Mouse (Mus musculus) T-helper 1 cell (primary cell): Measurements from ENCODE around the gene Tmprss11c.
"Not testable (repeated sequence)": the region's sequence is repeated elsewhere in the genome, so short reads cannot be mapped to it uniquely, and the experiment has no call there.

Experiments
- in situ Hi-C: fragments of 300-600 bp; cut with MboI, MseI; formaldehyde crosslinking; loops from one replicate; pipeline ENCODE4 v1.15.1; 2025; ENCODE audit warnings: high pct_unique_total_duplicates

Tmprss11c gene

DNA sequence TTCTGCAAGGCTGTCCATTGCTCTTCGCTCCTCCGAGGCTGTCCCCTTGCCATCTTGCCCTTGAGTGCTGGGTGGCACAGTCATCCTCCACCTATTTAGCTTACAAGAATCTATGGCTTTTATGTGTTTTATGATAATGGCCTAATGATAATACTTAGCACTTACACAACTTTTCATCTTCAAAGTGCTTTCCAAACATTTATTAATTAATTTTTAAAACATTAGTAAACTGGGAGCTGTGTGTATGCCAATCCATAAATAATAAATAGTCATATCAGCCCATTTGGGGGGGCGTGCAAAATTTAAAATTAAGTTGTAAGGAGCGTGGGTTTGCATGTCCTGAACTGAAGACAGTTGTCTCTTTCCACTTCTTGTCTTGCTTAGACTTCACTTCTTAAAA lies at the start of gene Tmprss11c:
Gene Tmprss11c (minus strand): TSS at position 101 of the 400 bp plus-strand sequence.
- in situ Hi-C loops: no loop called here

DNA sequence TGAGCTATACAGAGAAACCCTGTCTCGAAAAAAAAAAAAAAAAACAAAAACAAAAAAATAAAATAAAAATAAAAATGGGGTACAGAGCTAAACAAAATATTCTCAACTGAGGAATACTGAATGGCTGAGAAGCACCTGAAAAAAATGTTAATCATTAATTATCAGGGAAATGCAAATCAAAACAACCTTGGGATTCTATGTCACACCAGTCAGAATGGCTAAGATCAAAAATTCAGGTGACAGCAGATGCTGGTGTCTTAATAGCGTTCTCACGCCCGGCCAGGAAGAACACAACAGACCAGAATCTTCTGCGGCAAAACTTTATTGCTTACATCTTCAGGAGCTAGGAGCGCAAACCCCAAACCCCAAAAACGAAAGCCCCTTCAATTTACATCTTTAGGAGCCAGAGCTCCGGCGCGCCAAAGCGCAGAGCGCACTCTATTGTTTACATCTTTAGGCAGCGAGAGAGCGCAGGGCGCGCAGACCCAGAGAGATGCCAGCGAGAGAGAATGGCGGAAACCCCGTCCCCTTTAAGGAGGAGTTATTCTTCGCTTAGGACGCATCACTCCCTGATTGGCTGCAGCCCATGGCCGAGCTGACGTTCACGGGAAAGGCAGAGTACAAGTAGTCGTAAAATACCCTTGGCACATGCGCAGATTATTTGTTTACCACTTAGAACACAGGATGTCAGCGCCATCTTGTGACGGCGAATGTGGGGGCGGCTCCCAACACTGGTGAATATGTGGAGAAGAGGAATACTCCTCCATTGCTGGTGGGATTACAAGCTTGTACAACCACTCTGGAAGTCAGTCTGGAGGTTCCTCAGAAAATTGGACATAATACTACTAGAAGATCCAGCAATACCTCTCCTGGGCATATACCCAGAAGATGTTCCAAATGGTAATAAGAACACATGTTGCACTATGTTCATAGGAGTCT lies 29.2 kb upstream of the Tmprss11c start:
- in situ Hi-C loops: not testable (repeated sequence)

DNA sequence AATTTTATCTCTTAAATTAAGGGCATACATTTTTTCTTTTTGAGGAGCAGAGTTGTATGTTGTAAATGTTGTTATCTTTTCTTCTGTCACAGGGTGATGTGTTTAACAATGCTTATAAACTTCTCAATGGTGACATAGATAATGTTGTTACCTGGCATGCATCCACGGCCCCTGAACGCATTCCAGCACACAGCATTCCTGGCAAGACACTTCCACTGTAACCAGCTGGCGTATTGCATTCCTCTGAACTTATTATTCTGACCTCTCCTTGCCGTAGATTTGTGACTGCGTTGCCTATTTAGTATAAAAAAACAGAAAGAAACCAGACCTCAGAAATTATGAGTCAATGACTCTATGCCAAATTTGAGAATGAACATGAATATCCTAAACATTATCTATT lies 17.0 kb upstream of the Tmprss11c start:
- in situ Hi-C loops: no loop called here

DNA sequence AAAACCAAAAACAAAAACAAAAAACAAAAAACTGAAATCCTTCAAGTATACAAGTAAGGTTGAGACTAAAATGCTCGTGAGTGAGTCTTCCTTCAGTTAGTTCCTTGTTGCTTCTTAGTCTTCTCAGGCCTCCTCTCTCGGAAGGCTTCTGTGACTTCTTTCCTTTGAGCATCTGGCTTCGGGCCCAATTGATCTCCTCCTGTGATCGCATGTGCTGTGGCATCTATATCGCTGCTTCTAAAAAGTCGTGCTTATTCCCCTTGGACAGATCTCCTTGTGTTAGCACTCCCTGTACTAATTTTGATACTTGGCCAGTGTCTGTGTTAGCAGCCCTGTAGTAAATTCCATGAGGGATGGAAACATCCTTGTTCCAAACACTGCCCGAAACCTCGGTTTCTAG lies 14.8 kb upstream of the Tmprss11c start:
- in situ Hi-C loops: no loop called here

DNA sequence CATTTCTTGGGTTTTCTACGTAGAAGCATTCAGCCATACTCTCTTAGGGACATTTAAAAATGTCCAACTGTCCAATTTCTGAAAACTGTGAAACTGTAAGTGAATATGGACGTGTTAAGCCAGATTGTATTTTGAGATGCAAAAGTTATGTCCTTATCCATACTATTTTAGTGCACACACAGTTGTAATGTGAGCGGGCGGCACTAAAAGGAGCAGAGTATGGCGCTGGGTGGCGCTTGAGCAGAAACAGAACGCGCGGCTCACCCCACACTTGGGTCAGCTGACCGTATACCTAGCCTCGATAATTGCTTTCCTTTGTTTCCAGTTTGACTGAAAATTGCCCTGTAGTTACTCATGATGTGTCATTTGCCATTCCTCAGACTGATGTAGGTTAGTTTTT lies 42.5 kb downstream of the Tmprss11c start:
- in situ Hi-C loops: no loop called here

DNA sequence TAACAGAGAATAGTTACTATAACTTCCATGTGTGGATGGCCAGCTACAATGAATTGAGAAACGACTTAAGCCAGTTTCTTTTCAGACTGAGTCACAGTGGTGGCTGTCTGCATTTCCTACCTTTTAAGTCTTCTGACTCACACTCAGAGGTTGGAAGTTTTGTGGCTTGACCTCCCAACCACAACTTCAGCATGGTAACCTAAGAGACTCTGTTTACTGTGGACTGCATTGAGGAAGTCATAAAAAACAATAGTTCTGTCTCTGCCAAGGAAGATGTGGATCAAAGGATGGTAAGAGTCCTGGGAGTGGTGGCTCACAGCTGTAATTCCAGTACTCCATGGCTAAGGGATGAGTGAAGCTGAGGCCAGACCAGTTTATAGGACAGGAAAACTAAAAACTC lies 44.2 kb downstream of the Tmprss11c start:
- in situ Hi-C loops: no loop called here

DNA sequence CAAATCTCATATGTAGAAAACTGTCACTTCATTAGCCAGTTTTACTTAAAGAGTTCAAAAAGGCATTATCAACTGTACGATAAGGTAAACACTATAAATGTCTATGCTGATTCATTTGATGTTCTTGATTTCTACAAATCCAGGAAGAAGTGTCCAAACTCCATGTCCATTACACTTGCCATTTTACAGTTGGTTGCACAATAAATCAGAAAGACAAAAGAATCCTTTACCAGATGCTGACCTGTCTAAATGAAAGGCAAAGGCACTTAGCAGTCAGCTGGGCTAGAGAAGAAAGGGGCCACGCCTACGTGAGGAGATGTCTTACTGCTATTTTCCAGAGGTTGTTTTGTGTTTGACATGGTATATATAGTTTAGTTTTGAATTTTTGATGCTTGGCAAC lies 44.8 kb downstream of the Tmprss11c start:
- in situ Hi-C loops: no loop called here

DNA sequence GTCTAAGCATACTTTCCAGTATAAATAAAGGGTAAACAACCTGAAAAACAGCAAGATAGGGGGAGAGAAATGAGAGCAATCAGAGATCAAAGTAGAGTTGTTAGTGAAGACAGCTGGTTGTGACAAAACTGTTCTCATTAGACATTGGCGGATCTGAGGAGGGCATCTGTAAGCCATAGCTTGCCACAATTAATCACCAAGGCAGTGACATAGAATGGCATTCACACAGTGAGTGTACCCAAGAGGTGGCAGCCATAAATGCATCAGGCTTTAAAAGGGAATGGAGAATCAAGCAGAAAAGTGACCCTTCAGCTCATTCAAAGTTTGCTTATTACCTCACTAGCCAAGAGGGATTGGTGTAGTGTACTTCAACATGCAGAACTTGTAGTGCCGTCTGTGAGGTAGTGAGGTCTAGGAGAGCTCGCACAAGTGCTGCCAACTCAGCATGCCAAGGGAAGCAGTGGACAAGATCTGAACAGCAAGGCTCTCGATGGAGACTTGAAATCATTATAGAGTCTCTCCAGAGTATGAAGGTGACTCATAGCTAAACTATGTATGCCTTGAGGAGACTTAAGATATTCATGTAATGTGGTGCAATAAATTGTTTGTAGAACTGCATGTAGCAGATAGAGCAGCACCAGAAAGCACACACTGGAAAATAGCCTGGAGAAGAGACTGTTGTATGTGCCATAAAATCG lies 61.8 kb downstream of the Tmprss11c start:
- in situ Hi-C loops: no loop called here

DNA sequence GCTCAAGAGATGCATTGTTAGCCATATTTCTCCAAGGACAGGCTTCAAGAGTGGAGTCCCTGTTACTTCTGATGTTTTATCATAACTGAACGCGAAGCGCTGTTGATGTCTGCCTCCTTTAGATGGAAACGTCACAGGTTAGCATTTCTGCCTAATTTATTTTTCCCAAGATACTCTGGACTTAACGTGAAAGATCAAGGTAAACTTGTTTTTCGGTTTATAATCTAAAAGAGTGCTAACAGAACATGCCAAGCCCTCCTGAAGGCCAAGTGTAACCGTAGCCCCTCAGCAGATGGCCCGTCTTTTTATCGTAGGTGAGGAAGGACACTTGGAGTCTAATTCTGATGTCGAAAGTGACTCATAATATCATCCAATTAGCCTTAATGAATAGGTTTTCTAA lies 91.3 kb downstream of the Tmprss11c start, which contains the start of gene Gnrhr:
Gene Gnrhr (minus strand): TSS at position 101 of the 400 bp plus-strand sequence.
- in situ Hi-C loops: loop anchor here (5.0 kb wide), 1 partner anchor 210 kb away; no protein-coding TSS in a partner anchor

DNA sequence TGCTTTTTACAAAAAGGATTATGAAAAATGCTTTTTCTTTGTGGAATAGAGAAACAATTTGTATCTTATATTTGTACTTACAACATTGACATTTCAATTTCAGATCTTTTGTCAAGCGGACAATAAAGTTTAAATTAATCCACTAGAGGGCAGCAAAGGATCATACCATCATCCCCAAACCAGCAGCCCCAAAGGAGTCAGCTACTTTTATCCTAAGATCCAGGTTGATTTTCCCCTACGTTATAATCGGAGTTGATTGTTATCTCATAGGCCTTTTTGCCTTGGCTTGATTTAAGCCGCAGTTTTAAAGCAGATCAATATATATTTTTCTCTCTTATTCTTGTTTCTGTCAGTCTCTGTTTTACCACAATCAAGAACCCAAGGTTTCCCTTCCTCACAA lies 97.8 kb downstream of the Tmprss11c start:
- in situ Hi-C loops: no loop called here

DNA sequence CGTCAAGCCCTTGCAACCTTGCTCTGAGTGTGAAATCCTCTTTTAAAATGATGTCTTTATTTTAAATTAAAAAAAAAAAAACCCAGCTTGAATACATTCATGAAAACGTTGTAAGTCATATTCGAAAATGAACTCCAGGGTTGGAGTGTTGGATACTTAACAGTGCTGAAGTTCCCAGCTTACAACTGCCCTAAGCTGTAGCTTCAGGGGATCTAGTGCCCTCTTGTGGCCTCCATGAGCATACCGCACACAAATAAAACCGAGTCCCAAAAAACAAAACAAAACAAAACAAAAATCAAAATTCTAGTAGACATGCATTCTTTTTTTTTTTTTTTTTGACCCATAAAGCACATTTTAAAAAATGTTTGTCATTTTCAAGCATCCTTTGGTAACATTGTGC lies 98.3 kb downstream of the Tmprss11c start:
- in situ Hi-C loops: no loop called here

DNA sequence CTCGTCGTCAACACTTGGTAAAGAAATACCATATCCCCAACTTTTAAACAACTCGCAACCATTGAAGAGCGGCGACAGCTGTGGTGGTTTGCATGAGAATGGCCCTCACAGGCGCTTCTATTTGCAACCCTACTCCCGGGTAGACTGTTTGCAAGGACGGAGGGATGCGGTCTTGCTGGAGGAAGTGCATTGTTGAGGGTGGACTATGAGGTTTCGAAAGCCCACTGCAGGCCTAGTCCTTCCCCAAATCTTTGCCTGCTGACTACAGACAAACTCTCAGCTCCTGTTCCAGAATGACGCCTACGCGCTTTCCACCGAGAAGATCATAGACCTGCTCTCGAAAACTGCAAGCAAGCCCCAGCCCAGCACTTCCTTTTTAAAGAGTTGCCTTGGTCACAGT lies 98.8 kb downstream of the Tmprss11c start:
- in situ Hi-C loops: no loop called here

DNA sequence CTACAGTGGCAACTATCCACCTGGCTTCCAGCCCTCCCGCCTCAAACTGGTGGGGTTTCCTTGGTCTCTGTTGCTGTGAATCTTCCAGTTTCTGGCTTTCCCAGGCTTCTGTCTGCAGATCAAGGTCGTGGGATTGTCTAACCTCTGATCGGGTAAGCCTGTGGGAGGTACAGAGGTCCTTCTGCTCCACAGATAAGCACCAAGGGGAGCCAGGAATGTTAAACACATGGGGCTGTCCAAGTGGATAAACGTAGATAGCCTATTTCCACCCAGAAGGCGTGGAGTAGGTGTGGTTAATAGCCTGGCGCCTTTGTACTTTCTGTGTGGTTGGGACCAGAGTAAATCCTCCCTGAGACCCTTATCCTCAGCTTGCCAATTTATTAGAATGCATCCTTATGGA lies 101.7 kb downstream of the Tmprss11c start:
- in situ Hi-C loops: no loop called here
